Mouse (Mus musculus): ENCODE data around the gene Cyb5rl.

DNA sequence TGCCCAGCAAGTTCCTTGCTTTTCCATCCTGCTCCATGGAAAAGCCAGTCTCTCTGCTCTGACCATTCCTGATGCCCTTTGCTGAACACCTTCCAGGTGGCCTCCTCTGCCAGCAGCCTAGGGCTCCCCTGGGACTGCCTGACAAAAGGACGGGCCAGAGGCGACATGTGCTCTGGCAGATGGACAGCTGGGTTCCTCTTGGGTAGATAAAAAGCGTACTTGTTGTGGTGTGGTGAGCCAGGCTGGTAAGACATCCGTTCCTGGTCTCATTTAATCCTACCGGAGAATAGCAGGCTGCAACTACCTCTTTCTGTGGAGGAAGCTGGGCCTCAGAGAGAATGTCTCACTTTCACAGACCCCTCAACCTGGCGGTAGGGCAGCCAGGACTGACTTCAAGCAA is 29.3 kb downstream of the Cyb5rl start:
- TF ChIP-seq CTCF (IDR thresholded peaks at IDR 0.05; ENCODE audit: low read depth) (no peak), EP300 (IDR thresholded peaks at IDR 0.05; ENCODE audit: low read depth) (no peak)

Data from liver, embryonic 14.5 days (tissue).